Mouse (Mus musculus) lung, postnatal 0 days (tissue): ENCODE results near the gene Setd6.

Experiments used
- CTCF ChIP-seq: IDR thresholded peaks from 2 replicates; pipeline ENCODE4 v1.5.1; 2016; ENCODE audit warnings: antibody characterized with exemption, mild to moderate bottlenecking
- EP300 ChIP-seq: IDR thresholded peaks from 2 replicates; pipeline ENCODE4 v1.6.1; 2016; ENCODE audit warnings: antibody characterized with exemption, mild to moderate bottlenecking, control low read depth

- TF ChIP-seq CTCF (no peak), EP300 (no peak)
These were observed 44.6 kb downstream of the Setd6 start for GRCm38 (mm10) chr8:95760323-95760722.
